Mouse (Mus musculus): ENCODE results near the gene Stard7.
"Not testable (repeated sequence)": the region's sequence is repeated elsewhere in the genome, so short reads cannot be mapped to it uniquely, and the experiment has no call there.

Stard7 gene

DNA sequence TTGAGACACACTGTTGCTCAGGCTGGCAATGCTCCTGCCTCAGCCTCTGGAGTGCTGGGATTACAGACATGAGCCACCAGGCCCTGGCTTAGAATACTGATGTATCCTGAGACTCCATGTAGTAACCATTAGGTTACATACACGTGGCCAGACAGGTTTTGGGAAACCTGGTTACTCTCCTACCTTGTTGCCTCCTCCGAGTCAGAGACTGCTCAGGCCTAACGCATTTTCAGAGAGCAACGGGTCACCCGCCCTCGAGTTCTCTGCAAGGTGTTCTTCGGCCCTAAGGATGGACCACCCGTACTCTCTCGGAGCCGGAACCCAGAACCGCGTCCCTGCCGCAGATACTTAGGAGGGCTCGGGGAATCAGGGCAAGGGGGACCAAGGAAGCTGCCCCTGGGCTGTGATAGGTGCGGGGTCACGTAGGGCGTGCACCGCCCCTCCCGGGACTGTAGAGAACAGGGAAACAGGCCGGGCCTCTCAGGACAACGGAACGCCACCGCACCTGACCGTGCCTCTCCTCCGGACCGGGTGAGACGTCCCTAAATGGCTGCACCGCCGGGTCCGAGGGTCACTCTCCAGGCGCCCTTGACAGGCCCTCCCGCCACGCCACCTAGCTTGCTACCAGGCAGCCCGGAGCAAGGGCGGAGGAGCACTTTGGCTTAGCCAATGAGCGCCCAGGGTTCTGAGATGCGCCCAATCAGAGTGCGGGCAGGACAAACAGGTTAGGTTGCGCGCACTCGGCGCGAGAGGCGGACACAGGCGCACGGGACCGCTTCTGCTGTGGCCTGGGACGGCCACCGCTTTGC lies at the start of gene Stard7:
Stard7 (plus strand) TSS at position 728 of the 809 bp plus-strand sequence.
- DNase-seq (ENCODE audit: low spot score): peak; percentile 90

DNA sequence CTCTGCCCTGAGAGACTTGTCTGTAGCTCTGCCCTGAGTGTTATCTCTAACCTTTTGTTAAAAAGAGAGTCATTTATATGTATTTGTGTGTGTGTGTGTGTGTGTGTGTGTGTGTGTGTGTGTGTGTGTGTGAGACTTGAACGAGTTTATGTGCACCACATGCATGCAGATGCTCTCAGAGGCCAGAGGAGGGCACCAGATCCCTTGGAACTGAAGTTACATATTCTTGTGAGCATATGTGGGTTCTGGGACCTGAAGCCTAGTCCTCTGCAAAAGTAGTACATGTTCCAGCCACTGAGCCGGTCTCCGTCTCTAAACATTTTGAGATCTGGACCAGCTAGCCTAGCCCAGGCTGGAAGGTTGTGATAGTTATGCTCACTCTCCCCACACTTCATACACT lies 44.8 kb upstream of the Stard7 start:
- DNase-seq (ENCODE audit: low spot score): no peak

- no peak for DNase-seq (ENCODE audit: low spot score)
These were observed 32.0 kb upstream of the Stard7 start for GRCm38 (mm10) chr2:127237897-127238610.

GRCm38 (mm10) chr2:127240065-127240464 lies 30.0 kb upstream of the Stard7 start:
- DNase-seq (ENCODE audit: low spot score): no peak

- peak; percentile 90 for DNase-seq (ENCODE audit: low spot score)
These were observed 22.3 kb upstream of the Stard7 start, which contains the start of the genes Ciao1 and Tmem127 for GRCm38 (mm10) chr2:127247592-127248333. TSS of gene Ciao1 (minus strand) at chr2:127247816. TSS of gene Tmem127 (plus strand) at chr2:127247908.

- DNase-seq (ENCODE audit: low spot score): peak; percentile 23
These were observed 21.5 kb upstream of the Stard7 start for GRCm38 (mm10) chr2:127248334-127249004.

DNA sequence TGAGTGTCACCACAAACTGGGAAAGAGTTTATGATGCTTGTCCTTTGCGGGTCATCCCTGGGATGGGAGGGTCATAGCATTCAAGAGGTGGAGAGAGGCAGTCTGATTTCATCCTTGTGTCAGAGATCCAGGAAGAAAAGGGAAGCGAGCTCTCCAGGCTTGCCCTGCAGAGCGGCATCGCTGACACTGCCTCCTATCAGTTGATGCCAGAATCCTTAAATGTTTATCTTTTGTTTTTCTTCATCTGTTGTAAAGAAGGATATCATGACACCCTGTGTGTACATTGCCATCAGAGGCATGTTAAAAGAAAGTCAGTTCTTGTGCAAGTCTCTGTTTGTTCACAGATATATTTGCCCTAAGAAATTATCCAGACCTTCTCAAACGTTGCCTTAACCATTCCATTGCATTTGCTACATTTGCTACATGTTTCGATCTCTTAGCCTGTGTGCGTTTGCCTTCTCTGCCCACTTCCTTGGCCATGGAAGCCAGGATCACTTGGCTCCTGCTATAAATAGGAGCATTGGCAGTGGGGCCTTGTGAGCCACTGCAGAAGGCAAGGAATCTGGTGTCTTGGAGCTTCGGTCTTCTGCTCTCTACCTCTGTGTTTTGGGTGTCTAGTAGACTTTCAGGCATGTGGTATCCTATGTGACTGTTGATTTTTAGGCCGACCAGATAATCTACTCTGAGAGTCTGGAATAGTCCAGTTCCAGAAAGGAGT lies 19.6 kb upstream of the Stard7 start:
- no peak for DNase-seq (ENCODE audit: low spot score)

DNA sequence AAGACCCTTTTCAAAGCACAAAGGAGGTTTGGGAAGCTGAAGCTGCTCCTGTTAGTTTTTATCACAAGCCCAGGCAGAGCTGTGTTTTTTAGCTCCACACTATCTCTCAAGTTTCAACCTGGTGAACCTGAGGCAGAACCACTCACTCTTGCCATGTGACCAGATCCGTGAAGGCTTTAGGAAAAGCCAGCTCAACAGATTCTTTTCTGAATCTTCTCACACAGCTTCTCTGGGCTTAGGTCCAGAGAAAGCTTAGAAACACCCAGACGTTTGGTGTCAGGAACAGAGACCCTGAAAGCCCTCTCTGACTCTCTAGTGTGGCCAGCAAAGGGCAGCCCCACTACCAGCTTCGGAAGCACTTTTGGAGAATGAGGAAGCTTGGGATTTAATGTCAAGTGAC lies 18.6 kb upstream of the Stard7 start:
- no peak for DNase-seq (ENCODE audit: low spot score)

- DNase-seq (ENCODE audit: low spot score): no peak
These were observed 18.0 kb upstream of the Stard7 start for GRCm38 (mm10) chr2:127251880-127252527.

DNA sequence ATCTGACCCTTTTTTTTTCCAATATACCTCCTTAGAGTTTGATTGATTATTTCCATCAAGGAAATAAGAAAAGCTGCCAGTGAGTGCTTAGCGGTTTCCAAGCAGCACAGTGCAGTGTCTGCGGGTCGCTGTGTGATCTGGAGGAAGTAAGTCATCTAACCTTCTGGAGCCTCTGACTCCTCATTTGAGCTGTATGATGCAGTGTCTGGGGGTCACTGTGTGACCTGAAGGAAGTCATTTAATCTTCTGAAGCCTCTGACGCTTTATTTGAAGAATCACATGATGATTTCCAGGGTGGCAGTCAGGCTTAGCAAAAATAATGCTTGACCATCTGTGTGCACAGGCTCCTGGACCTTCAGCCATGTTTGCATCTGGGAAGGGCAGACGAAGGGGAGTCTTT lies 17.2 kb upstream of the Stard7 start:
- DNase-seq (ENCODE audit: low spot score): no peak

DNA sequence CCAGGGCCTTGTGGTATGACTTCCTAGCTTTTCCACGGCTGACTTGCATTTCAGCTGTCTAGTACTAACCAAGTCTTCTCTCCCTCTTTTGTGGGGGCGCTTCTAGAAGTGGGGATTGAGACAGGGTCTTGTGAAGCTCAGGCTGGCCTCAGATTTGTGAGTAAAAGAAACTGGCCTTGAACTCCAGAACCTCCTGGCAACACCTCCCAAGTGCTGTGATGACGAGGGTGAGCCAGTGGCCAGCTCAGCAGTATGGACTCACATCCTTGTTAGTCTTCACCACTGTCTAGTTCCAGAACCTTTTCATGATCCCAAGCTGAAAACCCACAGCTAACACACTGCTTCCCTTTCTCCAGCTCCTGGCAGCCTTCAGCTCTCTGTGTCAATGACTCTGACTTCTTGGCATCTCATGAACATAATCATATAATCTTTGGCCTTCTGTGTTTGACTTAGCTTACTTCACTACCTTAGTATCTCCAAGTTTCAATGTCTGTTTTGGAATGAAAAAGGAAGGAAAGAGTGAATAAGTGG lies 15.3 kb upstream of the Stard7 start:
- DNase-seq (ENCODE audit: low spot score): no peak

GRCm38 (mm10) chr2:127255294-127255693 lies 14.7 kb upstream of the Stard7 start:
- DNase-seq (ENCODE audit: low spot score): no peak

- no peak for DNase-seq (ENCODE audit: low spot score)
These were observed 10.7 kb upstream of the Stard7 start for GRCm38 (mm10) chr2:127259340-127259739.

DNA sequence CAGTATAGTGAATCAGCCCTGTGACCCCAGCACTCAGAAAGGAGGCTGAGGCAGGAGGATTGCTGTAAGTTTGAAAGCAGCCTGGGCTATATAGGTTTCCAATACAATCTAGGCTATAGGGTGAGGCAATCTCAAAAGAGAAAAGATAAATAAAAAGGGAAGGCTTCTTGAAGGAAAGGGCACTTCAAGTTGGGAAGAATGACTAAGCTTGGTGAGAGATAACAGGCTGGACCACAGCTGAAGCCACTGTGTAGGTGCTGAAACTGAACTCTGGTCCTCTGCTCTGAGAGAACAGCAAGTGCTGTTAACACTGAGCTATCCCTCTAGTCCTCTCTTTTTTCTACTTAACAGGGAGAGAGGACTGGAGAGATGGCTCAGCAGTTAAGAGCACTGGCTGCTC lies 7.5 kb upstream of the Stard7 start:
- no peak for DNase-seq (ENCODE audit: low spot score)

- no peak for DNase-seq (ENCODE audit: low spot score)
These were observed 2.2 kb upstream of the Stard7 start for GRCm38 (mm10) chr2:127267854-127268253.

- DNase-seq (ENCODE audit: low spot score): peak; percentile 77
These were observed 453 bp downstream of the Stard7 start for GRCm38 (mm10) chr2:127270300-127271041.

GRCm38 (mm10) chr2:127271042-127271515 lies 1.1 kb downstream of the Stard7 start:
- DNase-seq (ENCODE audit: low spot score): no peak

GRCm38 (mm10) chr2:127272049-127272448 lies 2.0 kb downstream of the Stard7 start:
- not testable (repeated sequence) for DNase-seq (ENCODE audit: low spot score)

DNA sequence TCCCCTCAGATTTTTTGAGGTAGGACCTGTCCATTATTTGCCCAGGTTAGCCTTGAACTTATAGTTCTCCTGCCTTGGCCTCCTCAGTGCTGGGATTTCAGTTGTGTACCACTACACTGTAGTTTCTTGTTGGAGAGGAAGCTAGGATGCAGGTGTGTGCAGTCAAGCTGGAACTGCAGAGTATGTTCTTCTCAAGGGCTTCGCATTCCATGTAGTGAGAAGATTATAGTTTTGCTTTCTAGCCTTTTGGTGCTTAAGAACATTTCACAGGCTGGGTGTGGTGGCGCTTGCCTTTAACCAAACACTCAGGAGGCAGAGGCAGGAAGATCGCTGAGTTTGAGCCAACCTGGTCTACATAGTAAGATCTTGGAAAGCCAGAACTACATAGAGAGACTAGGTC lies 2.8 kb downstream of the Stard7 start:
- no peak for DNase-seq (ENCODE audit: low spot score)

- DNase-seq (ENCODE audit: low spot score): no peak
These were observed 4.6 kb downstream of the Stard7 start for GRCm38 (mm10) chr2:127274590-127274989.
